19 mouse cellular contexts compared by ENCODE assay signal in genomic region chr11:100616332-100616731, GRCm38 (mm10).
"Had no signal": no experiment of that assay in that cellular context is flagged by ENCODE, and none has a peak within 500 bp of the region (broad histone marks: within the 10 kb centered on the region; RNA-seq: fewer than 3 reads in every experiment).

No protein-coding gene starts in this region.

- H3K4me3 ChIP-seq: heart, embryonic 10.5 days; heart, embryonic 12.5 days; hindbrain, embryonic 10.5 days; hindbrain, embryonic 12.5 days; intestine, embryonic 15.5 days; left cerebral cortex, adult 2 months; limb, embryonic 10.5 days; limb, embryonic 12.5 days had no signal

- H3K9me3 ChIP-seq: heart, embryonic 10.5 days; heart, embryonic 12.5 days; hindbrain, embryonic 10.5 days; hindbrain, embryonic 12.5 days; intestine, embryonic 15.5 days; limb, embryonic 10.5 days; limb, embryonic 12.5 days had no signal

- H3K36me3 ChIP-seq: intestine, embryonic 15.5 days had no signal

- H3K27me3 ChIP-seq: heart, embryonic 12.5 days; hindbrain, embryonic 12.5 days; intestine, embryonic 15.5 days; limb, embryonic 12.5 days had no signal

- DNase-seq: gastrocnemius, postnatal 10 days; gastrocnemius, postnatal 25 days; heart, adult 18-20 months; heart, postnatal 10 days; heart, postnatal 4 days; kidney, adult 18-20 months; kidney, adult 8-10 months; kidney, postnatal 10 days; kidney, postnatal 36 days; layer of hippocampus, adult 9-11 months; liver had no signal
